Comparison of ENCODE assay signal across 8 mouse cellular contexts in genomic region chr10:22730266-22730991, GRCm38 (mm10). TPM values are rescaled to one million over a fixed set of nuclear protein-coding genes. Genes with fewer than 3 reads are reported as not detected.
DNase-seq lines count a peak whose midpoint lies in the region; ATAC-seq and TF ChIP-seq lines count a peak whose summit lies in the region.

No protein-coding gene starts in this region.

- no peak for TF ChIP-seq POLR2A in liver, adult 2 months (IDR thresholded peaks at IDR 0.05; ENCODE audit: extremely low read depth, insufficient read depth, low read length)

- H3K4me3 ChIP-seq in lung, embryonic 16.5 days (ENCODE audit: low read length), result peak overlapping the region; percentile 98
- H3K4me3 ChIP-seq in forebrain, embryonic 15.5 days, result peak overlapping the region; percentile 67
- H3K4me3 ChIP-seq in liver, adult 2 months (ENCODE audit: insufficient read depth, low read depth, low read length), result peak overlapping the region; percentile 84
- H3K4me3 ChIP-seq in stomach, embryonic 14.5 days (ENCODE audit: low read depth, low read length), result peak overlapping the region; percentile 97

- H3K79me2 ChIP-seq in liver, adult 2 months (ENCODE audit: control insufficient read depth, insufficient read depth, low read length), result peaks cover 33% of the 10 kb centered on the region

- H3K27me3 ChIP-seq in lung, embryonic 16.5 days (ENCODE audit: control insufficient read depth, insufficient read depth, low read depth, low read length), result no peaks in the 10 kb centered on the region
- no peaks in the 10 kb centered on the region for H3K27me3 ChIP-seq in forebrain, embryonic 15.5 days
- no peaks in the 10 kb centered on the region for H3K27me3 ChIP-seq in liver, adult 2 months (ENCODE audit: control insufficient read depth, insufficient read depth, low read length)
- H3K27me3 ChIP-seq in stomach, embryonic 14.5 days (ENCODE audit: control insufficient read depth, insufficient read depth, low read length), result no peaks in the 10 kb centered on the region

- WGBS in lung, embryonic 16.5 days, result under 1% methylated on average over 38 of the region's 39 CpGs
- under 1% methylated on average over 35 of the region's 39 CpGs for WGBS in forebrain, embryonic 15.5 days
- WGBS in liver, adult 2 months, result 2% methylated on average over 39 of the region's 39 CpGs
- under 1% methylated on average over 38 of the region's 39 CpGs for WGBS in stomach, embryonic 14.5 days

- H3K9ac ChIP-seq in lung, embryonic 16.5 days (ENCODE audit: low read length), result peak overlapping the region; percentile 99
- H3K9ac ChIP-seq in forebrain, embryonic 15.5 days (replicated peaks), result peak overlapping the region; percentile 76
- peak overlapping the region; percentile 80 for H3K9ac ChIP-seq in liver, adult 2 months (ENCODE audit: low read depth, low read length)
- peak overlapping the region; percentile 92 for H3K9ac ChIP-seq in stomach, embryonic 14.5 days (replicated peaks; ENCODE audit: low read depth, low read length)

- H3K27ac ChIP-seq in lung, embryonic 16.5 days (ENCODE audit: low read length), result peak overlapping the region; percentile 76
- H3K27ac ChIP-seq in forebrain, embryonic 15.5 days (replicated peaks), result peak overlapping the region; percentile 97
- H3K27ac ChIP-seq in liver, adult 2 months (replicated peaks; ENCODE audit: insufficient read depth, low read depth, low read length), result no peak overlapping the region; the same call in 1 of the 2 replicates
- H3K27ac ChIP-seq in stomach, embryonic 14.5 days (ENCODE audit: low read length), result peak overlapping the region; percentile 66; the same call in 1 of the 2 replicates

- peaks cover 13% of the 10 kb centered on the region for H3K4me1 ChIP-seq in lung, embryonic 16.5 days (replicated peaks; ENCODE audit: control insufficient read depth, insufficient read depth, low read length)
- H3K4me1 ChIP-seq in forebrain, embryonic 15.5 days, result peaks cover 44% of the 10 kb centered on the region
- peaks cover 10% of the 10 kb centered on the region for H3K4me1 ChIP-seq in liver, adult 2 months (ENCODE audit: control insufficient read depth, insufficient read depth, low read length)
- H3K4me1 ChIP-seq in stomach, embryonic 14.5 days (ENCODE audit: control insufficient read depth, insufficient read depth, low read length), result peaks cover 12% of the 10 kb centered on the region

- H3K36me3 ChIP-seq in lung, embryonic 16.5 days (ENCODE audit: control insufficient read depth, insufficient read depth, low read length), result no peaks in the 10 kb centered on the region
- H3K36me3 ChIP-seq in forebrain, embryonic 15.5 days, result no peaks in the 10 kb centered on the region
- H3K36me3 ChIP-seq in liver, adult 2 months (ENCODE audit: control insufficient read depth, insufficient read depth, low read length), result no peaks in the 10 kb centered on the region
- no peaks in the 10 kb centered on the region for H3K36me3 ChIP-seq in stomach, embryonic 14.5 days (ENCODE audit: control insufficient read depth, insufficient read depth, low read length)

- ATAC-seq in lung, embryonic 16.5 days (ENCODE audit: low read depth), result peak; percentile 67
- peak; percentile 78 for ATAC-seq in forebrain, embryonic 15.5 days (replicated peaks)
- ATAC-seq in stomach, embryonic 14.5 days (ENCODE audit: insufficient number of reproducible peaks, insufficient read depth, low FRiP score, low read depth), result peak; percentile 66

- no peaks in the 10 kb centered on the region for H3K9me3 ChIP-seq in lung, embryonic 16.5 days (ENCODE audit: control insufficient read depth, low read length)
- no peaks in the 10 kb centered on the region for H3K9me3 ChIP-seq in forebrain, embryonic 15.5 days
- no peaks in the 10 kb centered on the region for H3K9me3 ChIP-seq in stomach, embryonic 14.5 days (ENCODE audit: control insufficient read depth, low read depth, low read length)

- peak overlapping the region; percentile 93 for H3K4me2 ChIP-seq in lung, embryonic 16.5 days (ENCODE audit: low read depth, low read length)
- peak overlapping the region; percentile 86 for H3K4me2 ChIP-seq in forebrain, embryonic 15.5 days (replicated peaks)
- H3K4me2 ChIP-seq in stomach, embryonic 14.5 days (replicated peaks; ENCODE audit: low read depth, low read length), result peak overlapping the region; percentile 92

- DNase-seq in cerebellum, adult 11-12 months, result peak; percentile 52
- DNase-seq in cerebellum, adult 11 months, result no peak
- no peak for DNase-seq in lung, postnatal 25 days (ENCODE audit: low spot score)
- DNase-seq in liver, adult 2 months (ENCODE audit: extremely low read depth, low read depth, low spot score), result no peak
- no peak for DNase-seq in testis, postnatal 10 days (ENCODE audit: low spot score)

- no peak for TF ChIP-seq CTCF in liver, adult 2 months (IDR thresholded peaks at IDR 0.05; ENCODE audit: low read depth, low read length)

RNA-seq across cellular contexts. Expression of gene Tbpl1, which starts 1.3 kb away (rescaled TPM):
- 50.5 and 52.2 TPM in 2 replicates for polyA plus RNA-seq in lung, embryonic 16.5 days (2015; fragmentation: Nextera tagmentation; extraction: Ambion mirVana)
- 107 and 115 TPM in 2 replicates for polyA plus RNA-seq in forebrain, embryonic 15.5 days (2015; fragmentation: Nextera tagmentation; extraction: Ambion mirVana)
- 7.8 and 8.3 TPM in 2 replicates for total RNA-seq in liver, adult 2 months (2014; rRNA removed)
- polyA plus RNA-seq in liver, adult 2 months (2012; rRNA removed), result 6.0 and 7.9 TPM in 2 replicates
- 67.9 and 74.7 TPM in 2 replicates for polyA plus RNA-seq in stomach, embryonic 14.5 days (2014; fragmentation: Nextera tagmentation; extraction: Ambion mirVana)
